Mouse (Mus musculus) heart, embryonic 12.5 days (tissue): ENCODE measurements around the gene Ranbp6. TPM values are rescaled to one million over a fixed set of nuclear protein-coding genes. Genes with fewer than 3 reads are reported as not detected.

Experiments used
- ATAC-seq: fragments of 200-750 bp; cut with Nextera tagmentation; 2 replicates; pipeline ENCODE4 v1.8.0; 2017; ENCODE audit warnings: moderate TSS enrichment, moderate library complexity; ENCODE audit not compliant: insufficient number of reproducible peaks, low FRiP score
- H3K27ac ChIP-seq: fragments of 300-500 bp; sonication (generic); 2 replicates; pipeline ENCODE4 v1.5.1; 2016; ENCODE audit warnings: mild to moderate bottlenecking, moderate library complexity; ENCODE audit not compliant: poor library complexity, severe bottlenecking
- H3K27me3 ChIP-seq: fragments of 300-500 bp; sonication (generic); replicated peaks from 2 replicates; pipeline ENCODE4 v1.6.1; 2016; ENCODE audit warnings: mild to moderate bottlenecking, moderate library complexity
- H3K36me3 ChIP-seq: fragments of 300-500 bp; sonication (generic); 2 replicates; pipeline ENCODE4 v1.6.1; 2016; ENCODE audit warnings: mild to moderate bottlenecking, moderate library complexity
- H3K4me1 ChIP-seq: fragments of 300-500 bp; sonication (generic); replicated peaks from 2 replicates; pipeline ENCODE4 v1.6.1; 2016; ENCODE audit warnings: mild to moderate bottlenecking
- H3K4me2 ChIP-seq: fragments of 300-500 bp; sonication (generic); 2 replicates; pipeline ENCODE4 v1.6.1; 2016; ENCODE audit warnings: mild to moderate bottlenecking, moderate library complexity
- H3K4me3 ChIP-seq: fragments of 300-500 bp; sonication (generic); 2 replicates; pipeline ENCODE4 v1.5.1; 2016; ENCODE audit warnings: mild to moderate bottlenecking
- H3K9ac ChIP-seq: fragments of 300-500 bp; sonication (generic); 2 replicates; pipeline ENCODE4 v1.6.1; 2016; ENCODE audit warnings: mild to moderate bottlenecking, moderate library complexity
- H3K9me3 ChIP-seq: fragments of 300-500 bp; sonication (generic); replicated peaks from 2 replicates; pipeline ENCODE4 v1.6.1; 2016; ENCODE audit warnings: mild to moderate bottlenecking, moderate library complexity
- WGBS: fragments of 180-500 bp; shearing (Covaris S2); methylation state at CpG from one replicate; pipeline ENCODE4 v1.1.7; 2016; 5-methylcytosine and 5-hydroxymethylcytosine counted together
- polyA plus RNA-seq: library from polyadenylated mRNA; unstranded; fragments of >200 nt; fragmentation: Nextera tagmentation; extraction: Ambion mirVana; gene quantifications from 2 replicates; pipeline ENCODE4 v1.2.1, GENCODE M21; 2016

The Ranbp6 gene
- 19.7 and 20.7 TPM in 2 replicates for polyA plus RNA-seq

- H3K36me3 ChIP-seq = peaks cover 28% of the 10 kb centered on the region
- peak within 1 kb of the TSS; percentile 82 for H3K4me3 ChIP-seq
- ATAC-seq = peak; percentile 97
- peak within 1 kb of the TSS; percentile 81 for H3K4me2 ChIP-seq
- peak within 1 kb of the TSS; percentile 82 for H3K9ac ChIP-seq
- H3K27me3 ChIP-seq = no peaks in the 10 kb centered on the region
- H3K27ac ChIP-seq = no peak within 1 kb of the TSS
- peaks cover 9% of the 10 kb centered on the region for H3K4me1 ChIP-seq
- no peaks in the 10 kb centered on the region for H3K9me3 ChIP-seq
- WGBS = 1% methylated on average over 47 of the region's 47 CpGs
These were observed at the start of gene Ranbp6 for GRCm38 (mm10) chr19:29812581-29813460. Gene Ranbp6, minus strand, starts transcription at chr19:29812974.

GRCm38 (mm10) chr19:29860816-29861215 is 48.0 kb upstream of the Ranbp6 start:
- H3K36me3 ChIP-seq = no peaks in the 10 kb centered on the region
- 89% methylated on average over 4 of the region's 4 CpGs for WGBS
- H3K9me3 ChIP-seq = no peaks in the 10 kb centered on the region
- H3K27ac ChIP-seq = no peak overlapping the region
- ATAC-seq = no peak
- H3K9ac ChIP-seq = no peak overlapping the region
- no peaks in the 10 kb centered on the region for H3K27me3 ChIP-seq
- no peak overlapping the region for H3K4me3 ChIP-seq
- H3K4me2 ChIP-seq = no peak overlapping the region
- no peaks in the 10 kb centered on the region for H3K4me1 ChIP-seq

- Histone ChIP-seq H3K4me3 (no peak overlapping the region), H3K4me1 (no peaks in the 10 kb centered on the region), H3K27ac (no peak overlapping the region), H3K36me3 (no peaks in the 10 kb centered on the region), H3K9me3 (0 out of 2 replicates have a peak, but pooled peaks cover 2% of the 10 kb centered on the region), H3K9ac (no peak overlapping the region), H3K4me2 (no peak overlapping the region), H3K27me3 (no peaks in the 10 kb centered on the region)
- ATAC-seq = no peak
- WGBS = 84% methylated on average over 5 of the region's 5 CpGs
These were observed 44.5 kb upstream of the Ranbp6 start for GRCm38 (mm10) chr19:29857267-29857666.

GRCm38 (mm10) chr19:29853711-29854110 is 40.9 kb upstream of the Ranbp6 start:
- H3K9ac ChIP-seq = no peak overlapping the region
- H3K9me3 ChIP-seq = 0 out of 2 replicates have a peak, but pooled peaks cover 2% of the 10 kb centered on the region
- H3K4me2 ChIP-seq = no peak overlapping the region
- 80% methylated on average over 5 of the region's 5 CpGs for WGBS
- no peak overlapping the region for H3K27ac ChIP-seq
- no peaks in the 10 kb centered on the region for H3K27me3 ChIP-seq
- no peak for ATAC-seq
- H3K4me3 ChIP-seq = no peak overlapping the region
- H3K4me1 ChIP-seq = no peaks in the 10 kb centered on the region
- H3K36me3 ChIP-seq = no peaks in the 10 kb centered on the region

GRCm38 (mm10) chr19:29851036-29851690 is 38.4 kb upstream of the Ranbp6 start:
- no peak overlapping the region for H3K4me2 ChIP-seq
- no peak overlapping the region for H3K9ac ChIP-seq
- no peak overlapping the region for H3K4me3 ChIP-seq
- WGBS = 50% methylated on average over 12 of the region's 12 CpGs
- no peaks in the 10 kb centered on the region for H3K27me3 ChIP-seq
- H3K36me3 ChIP-seq = no peaks in the 10 kb centered on the region
- 0 out of 2 replicates have a peak, but pooled peaks cover 2% of the 10 kb centered on the region for H3K9me3 ChIP-seq
- H3K27ac ChIP-seq = no peak overlapping the region
- no peak for ATAC-seq
- no peaks in the 10 kb centered on the region for H3K4me1 ChIP-seq

- Histone ChIP-seq H3K27me3 (no peaks in the 10 kb centered on the region), H3K4me2 (no peak overlapping the region), H3K4me3 (no peak overlapping the region), H3K27ac (no peak overlapping the region), H3K4me1 (no peaks in the 10 kb centered on the region), H3K9me3 (0 out of 2 replicates have a peak, but pooled peaks cover 2% of the 10 kb centered on the region), H3K36me3 (no peaks in the 10 kb centered on the region), H3K9ac (no peak overlapping the region)
- no peak for ATAC-seq
- 80% methylated on average over 11 of the region's 11 CpGs for WGBS
These were observed 37.3 kb upstream of the Ranbp6 start for GRCm38 (mm10) chr19:29849924-29850551.

- H3K36me3 ChIP-seq = no peaks in the 10 kb centered on the region
- H3K27me3 ChIP-seq = no peaks in the 10 kb centered on the region
- no peak overlapping the region for H3K4me3 ChIP-seq
- ATAC-seq = no peak
- H3K27ac ChIP-seq = no peak overlapping the region
- no peak overlapping the region for H3K4me2 ChIP-seq
- H3K9me3 ChIP-seq = no peaks in the 10 kb centered on the region
- 72% methylated on average over 12 of the region's 12 CpGs for WGBS
- no peaks in the 10 kb centered on the region for H3K4me1 ChIP-seq
- H3K9ac ChIP-seq = no peak overlapping the region
These were observed 31.4 kb upstream of the Ranbp6 start for GRCm38 (mm10) chr19:29844036-29844661.

- Histone ChIP-seq H3K36me3 (no peaks in the 10 kb centered on the region), H3K4me1 (no peaks in the 10 kb centered on the region), H3K4me3 (no peak overlapping the region), H3K27me3 (no peaks in the 10 kb centered on the region), H3K27ac (no peak overlapping the region), H3K9ac (no peak overlapping the region), H3K4me2 (no peak overlapping the region), H3K9me3 (no peaks in the 10 kb centered on the region)
- no peak for ATAC-seq
- WGBS = 40% methylated on average over 5 of the region's 5 CpGs
These were observed 30.9 kb upstream of the Ranbp6 start for GRCm38 (mm10) chr19:29843641-29844035.

GRCm38 (mm10) chr19:29842973-29843372 is 30.2 kb upstream of the Ranbp6 start:
- no peak for ATAC-seq
- H3K4me3 ChIP-seq = no peak overlapping the region
- H3K4me2 ChIP-seq = no peak overlapping the region
- no peaks in the 10 kb centered on the region for H3K9me3 ChIP-seq
- no peaks in the 10 kb centered on the region for H3K27me3 ChIP-seq
- H3K27ac ChIP-seq = no peak overlapping the region
- no peaks in the 10 kb centered on the region for H3K4me1 ChIP-seq
- H3K9ac ChIP-seq = no peak overlapping the region
- H3K36me3 ChIP-seq = no peaks in the 10 kb centered on the region
- 78% methylated on average over 8 of the region's 8 CpGs for WGBS

- WGBS = 77% methylated on average over 4 of the region's 4 CpGs
- ATAC-seq = no peak
- Histone ChIP-seq H3K36me3 (no peaks in the 10 kb centered on the region), H3K4me1 (peaks cover 6% of the 10 kb centered on the region; the same call in 1 of the 2 replicates), H3K27ac (no peak overlapping the region), H3K4me2 (no peak overlapping the region), H3K9ac (no peak overlapping the region), H3K4me3 (no peak overlapping the region), H3K27me3 (no peaks in the 10 kb centered on the region), H3K9me3 (no peaks in the 10 kb centered on the region)
These were observed 27.9 kb upstream of the Ranbp6 start for GRCm38 (mm10) chr19:29840642-29841041.
